Mouse (Mus musculus): ENCODE data around the gene Cpz. TPM values are rescaled to one million over a fixed set of nuclear protein-coding genes. Genes with fewer than 3 reads are reported as not detected.

Gene Cpz
- total RNA-seq, 2 experiments from 2014 or later, result 0.22 to 0.45 TPM

GRCm38 (mm10) chr5:35454187-35454800 lies 71.2 kb downstream of the Cpz start:
- DNase-seq (ENCODE audit: low spot score in 2 of 2), result peak in 1 of 2 experiments; percentile 13
- intact Hi-C loops (cut with DNase I), result no loop called here

Other genes starting within 250 kb of the Cpz start
- gene Adra2c, start 247.4 kb downstream of the Cpz start, total RNA-seq (2021), result 10 to 100 TPM; 22.9 to 24.1 TPM
- gene Hmx1, start 136.6 kb downstream of the Cpz start, total RNA-seq (2021), result not detected
- gene Trmt44, start 49.4 kb upstream of the Cpz start, total RNA-seq (2021), result 10 to 100 TPM in 1 of 2 experiments, 1 to 10 TPM in 1; 6.3 to 11.2 TPM
- 10 to 100 TPM; 31.0 to 36.5 TPM for gene Acox3, start 57.3 kb upstream of the Cpz start, total RNA-seq (2021)
- gene Htra3, start 154.1 kb upstream of the Cpz start, total RNA-seq (2021), result 1 to 10 TPM; 7.7 to 9.6 TPM
- 1 to 10 TPM; 3.0 to 3.3 TPM for gene Sh3tc1, start 214.3 kb upstream of the Cpz start, total RNA-seq (2021)
- 100 to 1,000 TPM; 150 to 220 TPM for gene Ablim2, start 232.2 kb upstream of the Cpz start, total RNA-seq (2021)

Data from left cerebral cortex, postnatal 36 days (tissue).